Mouse (Mus musculus) hindbrain, embryonic 13.5 days (tissue): ENCODE results near the gene Kcp. TPM values are rescaled to one million over a fixed set of nuclear protein-coding genes. Genes with fewer than 3 reads are reported as not detected.
A peak's percentile ranks its signal among the peaks of the same experiment; 100 is the strongest.

Source experiments
- ATAC-seq: fragments of 200-750 bp; cut with Nextera tagmentation; 2 replicates; pipeline ENCODE4 v1.8.0; 2017; ENCODE audit warnings: moderate TSS enrichment; ENCODE audit not compliant: low FRiP score
- H3K27ac ChIP-seq: fragments of 300-500 bp; sonication (generic); 2 replicates; pipeline ENCODE4 v1.5.1; 2015; ENCODE audit warnings: inconsistent platforms, mild to moderate bottlenecking, moderate library complexity
- H3K27me3 ChIP-seq: fragments of 300-500 bp; sonication (generic); 2 replicates; pipeline ENCODE4 v1.6.1; 2015; ENCODE audit warnings: mild to moderate bottlenecking, inconsistent platforms
- H3K36me3 ChIP-seq: fragments of 300-500 bp; sonication (generic); 2 replicates; pipeline ENCODE4 v1.6.1; 2015; ENCODE audit warnings: mild to moderate bottlenecking, inconsistent platforms
- H3K4me1 ChIP-seq: fragments of 300-500 bp; sonication (generic); replicated peaks from 2 replicates; pipeline ENCODE4 v1.6.1; 2015; ENCODE audit warnings: inconsistent platforms
- H3K4me2 ChIP-seq: fragments of 300-500 bp; sonication (generic); 2 replicates; pipeline ENCODE4 v1.6.1; 2015; ENCODE audit warnings: inconsistent platforms, mild to moderate bottlenecking, moderate library complexity
- H3K4me3 ChIP-seq: fragments of 300-500 bp; sonication (generic); 2 replicates; pipeline ENCODE4 v1.5.1; 2015; ENCODE audit warnings: mild to moderate bottlenecking, inconsistent platforms
- H3K9ac ChIP-seq: fragments of 300-500 bp; sonication (generic); 2 replicates; pipeline ENCODE4 v1.6.1; 2015; ENCODE audit warnings: mild to moderate bottlenecking, inconsistent platforms
- H3K9me3 ChIP-seq: fragments of 300-500 bp; sonication (generic); 2 replicates; pipeline ENCODE4 v1.6.1; 2016; ENCODE audit warnings: inconsistent platforms
- WGBS: fragments of 180-500 bp; shearing (Covaris S2); methylation state at CpG from one replicate; pipeline ENCODE4 v1.1.7; 2015; 5-methylcytosine and 5-hydroxymethylcytosine counted together
- polyA plus RNA-seq: library from polyadenylated mRNA; unstranded; fragments of >200 nt; fragmentation: Nextera tagmentation; extraction: Ambion mirVana; gene quantifications from 2 replicates; pipeline ENCODE4 v1.2.1, GENCODE M21; 2015

Gene Kcp
- polyA plus RNA-seq, 1 experiment from 2014 or later, result 20.1 TPM

DNA sequence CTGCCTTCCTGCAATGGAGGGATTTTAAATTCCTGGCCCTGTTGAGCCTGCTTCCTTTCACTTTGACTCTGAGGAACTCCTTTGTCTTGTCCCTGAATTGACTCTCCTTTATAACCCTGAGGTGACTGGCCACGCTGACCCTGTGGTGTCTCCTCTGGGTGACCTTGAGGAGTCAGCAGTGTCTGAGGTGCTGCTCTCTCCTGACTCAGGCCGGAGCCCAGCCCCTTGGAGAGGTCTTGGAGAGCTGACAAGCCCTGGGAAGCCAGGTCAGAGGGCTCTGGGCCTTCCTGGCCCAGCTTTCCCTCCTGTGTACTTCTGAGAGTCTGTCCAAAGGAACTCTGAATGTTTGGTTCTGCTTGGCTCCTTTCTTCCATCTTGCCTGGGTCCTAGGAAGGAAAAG lies 33.0 kb downstream of the Kcp start:
- ATAC-seq, result no peak
- Histone ChIP-seq H3K27ac (no peak overlapping the region), H3K9ac (no peak overlapping the region), H3K27me3 (peaks cover 35% of the 10 kb centered on the region), H3K4me1 (peaks cover 11% of the 10 kb centered on the region), H3K36me3 (peaks cover 26% of the 10 kb centered on the region), H3K4me2 (no peak overlapping the region), H3K9me3 (no peaks in the 10 kb centered on the region), H3K4me3 (no peak overlapping the region)
- WGBS, result 52% methylated on average over 2 of the region's 2 CpGs

- H3K9ac ChIP-seq, result peak overlapping the region; percentile 56
- H3K4me1 ChIP-seq, result peaks cover 15% of the 10 kb centered on the region
- ATAC-seq, result peak; percentile 86
- peaks cover 27% of the 10 kb centered on the region for H3K36me3 ChIP-seq
- no peaks in the 10 kb centered on the region for H3K9me3 ChIP-seq
- no peak overlapping the region for H3K27ac ChIP-seq
- 3% methylated on average over 33 of the region's 33 CpGs for WGBS
- H3K27me3 ChIP-seq, result peaks cover 35% of the 10 kb centered on the region
- peak overlapping the region; percentile 35 for H3K4me3 ChIP-seq
- H3K4me2 ChIP-seq, result peak overlapping the region; percentile 54
These were observed 33.6 kb downstream of the Kcp start for GRCm38 (mm10) chr6:29473941-29474691.

- WGBS, result 95% methylated on average over 4 of the region's 4 CpGs
- H3K9me3 ChIP-seq, result no peaks in the 10 kb centered on the region
- no peak within 1 kb of the TSS for H3K27ac ChIP-seq
These were observed 36.6 kb downstream of the Kcp start, which contains the start of gene Atp6v1fnb for GRCm38 (mm10) chr6:29471137-29471536. Gene Atp6v1fnb, plus strand, starts transcription at chr6:29471437.

DNA sequence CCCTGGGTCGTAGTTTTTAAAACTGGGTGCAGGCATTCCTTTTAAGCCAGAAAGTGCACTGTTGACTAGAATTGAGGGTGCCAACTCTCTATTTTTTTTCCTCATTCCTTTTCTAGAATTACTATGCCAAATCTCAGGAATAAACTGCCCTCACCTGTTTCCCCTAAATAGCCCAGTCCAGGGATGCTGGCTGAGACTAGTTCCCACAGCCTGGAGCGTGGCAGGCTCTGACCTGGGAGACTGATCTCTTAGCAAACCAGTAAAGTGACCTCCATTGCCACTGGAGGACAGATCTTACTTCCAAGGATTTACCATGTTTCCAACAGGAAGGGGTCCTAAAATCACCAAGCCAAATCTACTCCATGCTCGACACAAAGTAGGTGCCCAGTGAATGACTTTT lies 38.9 kb downstream of the Kcp start:
- Histone ChIP-seq H3K9ac (peak overlapping the region; percentile 83), H3K27ac (no peak overlapping the region), H3K9me3 (no peaks in the 10 kb centered on the region), H3K27me3 (peaks cover 8% of the 10 kb centered on the region), H3K4me2 (peak overlapping the region; percentile 75), H3K36me3 (peaks cover 27% of the 10 kb centered on the region), H3K4me1 (peaks cover 18% of the 10 kb centered on the region), H3K4me3 (peak overlapping the region; percentile 78)
- ATAC-seq, result no peak
- 94% methylated on average over 3 of the region's 3 CpGs for WGBS

More at GRCm38 (mm10) chr6:29471137-29471536, 36.6 kb downstream of the Kcp start, which contains the start of gene Atp6v1fnb:
- Histone ChIP-seq H3K4me1 (peaks cover 25% of the 10 kb centered on the region), H3K4me3 (no peak within 1 kb of the TSS), H3K36me3 (peaks cover 27% of the 10 kb centered on the region), H3K27me3 (peaks cover 24% of the 10 kb centered on the region), H3K4me2 (no peak within 1 kb of the TSS), H3K9ac (no peak within 1 kb of the TSS)
- ATAC-seq, result no peak

- Histone ChIP-seq H3K27me3 (peaks cover 3% of the 10 kb centered on the region; the same call in 1 of the 2 replicates), H3K36me3 (peaks cover 27% of the 10 kb centered on the region), H3K9ac (peak within 1 kb of the TSS; percentile 83), H3K9me3 (no peaks in the 10 kb centered on the region), H3K27ac (peak within 1 kb of the TSS; percentile 81), H3K4me3 (peak within 1 kb of the TSS; percentile 78), H3K4me2 (peak within 1 kb of the TSS; percentile 75), H3K4me1 (peaks cover 14% of the 10 kb centered on the region)
- under 1% methylated on average over 39 of the region's 39 CpGs for WGBS
- peak; percentile 95 for ATAC-seq
These were observed 40.0 kb downstream of the Kcp start, which contains the start of gene Atp6v1f for GRCm38 (mm10) chr6:29467583-29468354. Gene Atp6v1f, plus strand, starts transcription at chr6:29467718.

DNA sequence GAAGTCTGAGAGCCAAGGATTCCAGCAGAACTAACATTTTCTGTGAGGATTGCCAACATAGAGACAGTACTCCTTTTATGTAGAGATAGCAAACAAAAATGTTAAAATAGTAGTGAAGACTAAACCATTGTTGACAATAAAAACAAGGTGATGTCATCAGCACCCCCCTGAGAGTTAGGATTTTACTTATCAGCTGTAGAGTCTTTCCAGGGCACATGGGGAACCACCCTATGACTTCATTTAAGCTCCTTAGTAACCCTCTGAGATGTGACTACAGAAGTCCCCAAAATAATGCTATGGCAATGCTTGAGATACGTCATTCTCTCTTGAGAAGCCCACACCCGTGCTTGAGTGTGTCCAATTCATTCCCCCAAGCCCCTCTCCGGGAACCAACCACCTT lies 44.4 kb downstream of the Kcp start:
- H3K4me1 ChIP-seq, result peaks cover 3% of the 10 kb centered on the region
- H3K9me3 ChIP-seq, result no peaks in the 10 kb centered on the region
- no peak overlapping the region for H3K4me2 ChIP-seq
- H3K4me3 ChIP-seq, result no peak overlapping the region
- H3K27me3 ChIP-seq, result no peaks in the 10 kb centered on the region
- peaks cover 4% of the 10 kb centered on the region; the same call in 1 of the 2 replicates for H3K36me3 ChIP-seq
- ATAC-seq, result no peak
- H3K27ac ChIP-seq, result no peak overlapping the region
- H3K9ac ChIP-seq, result no peak overlapping the region
- 80% methylated on average over 3 of the region's 3 CpGs for WGBS

- no peak overlapping the region for H3K4me2 ChIP-seq
- H3K9me3 ChIP-seq, result no peaks in the 10 kb centered on the region
- no peak overlapping the region for H3K9ac ChIP-seq
- H3K4me3 ChIP-seq, result no peak overlapping the region
- no peaks in the 10 kb centered on the region for H3K27me3 ChIP-seq
- no peak overlapping the region for H3K27ac ChIP-seq
- 63% methylated on average over 7 of the region's 7 CpGs for WGBS
- ATAC-seq, result no peak
- H3K4me1 ChIP-seq, result no peaks in the 10 kb centered on the region
- peaks cover 10% of the 10 kb centered on the region; the same call in 1 of the 2 replicates for H3K36me3 ChIP-seq
These were observed 46.2 kb downstream of the Kcp start for GRCm38 (mm10) chr6:29461502-29461901.

- Histone ChIP-seq H3K4me3 (no peak overlapping the region), H3K9me3 (no peaks in the 10 kb centered on the region), H3K9ac (no peak overlapping the region), H3K27me3 (no peaks in the 10 kb centered on the region), H3K4me1 (no peaks in the 10 kb centered on the region), H3K4me2 (no peak overlapping the region), H3K36me3 (peaks cover 37% of the 10 kb centered on the region), H3K27ac (no peak overlapping the region)
- no peak for ATAC-seq
- 92% methylated on average over 6 of the region's 6 CpGs for WGBS
These were observed 57.1 kb downstream of the Kcp start for GRCm38 (mm10) chr6:29450667-29451066.

DNA sequence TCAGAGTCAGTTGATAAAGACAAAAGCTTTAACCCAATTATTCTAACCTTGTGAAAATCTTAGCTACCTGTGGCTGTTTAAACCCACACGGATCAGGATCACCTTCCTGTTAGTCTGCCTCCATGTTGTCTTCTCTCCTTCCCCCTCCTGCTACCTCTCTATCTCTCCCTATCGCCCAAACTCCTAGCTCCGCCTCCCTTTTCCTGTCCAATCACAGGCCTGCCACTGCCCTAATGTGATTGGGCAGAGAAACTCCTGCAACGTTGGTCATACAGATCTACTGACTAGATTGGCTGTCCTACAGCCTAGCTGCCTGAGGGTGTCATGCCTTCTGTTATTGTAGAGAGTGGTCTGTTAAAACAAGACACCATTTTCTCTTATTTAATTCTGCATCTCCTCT lies 57.9 kb downstream of the Kcp start:
- Histone ChIP-seq H3K27ac (no peak overlapping the region), H3K36me3 (peaks cover 36% of the 10 kb centered on the region), H3K27me3 (no peaks in the 10 kb centered on the region), H3K9me3 (no peaks in the 10 kb centered on the region), H3K4me2 (no peak overlapping the region), H3K4me3 (no peak overlapping the region), H3K9ac (no peak overlapping the region), H3K4me1 (no peaks in the 10 kb centered on the region)
- ATAC-seq, result no peak
- 42% methylated on average over 4 of the region's 4 CpGs for WGBS

- ATAC-seq, result no peak
- Histone ChIP-seq H3K4me1 (no peaks in the 10 kb centered on the region), H3K9me3 (no peaks in the 10 kb centered on the region), H3K27me3 (no peaks in the 10 kb centered on the region), H3K9ac (no peak overlapping the region), H3K27ac (no peak overlapping the region), H3K36me3 (peaks cover 33% of the 10 kb centered on the region), H3K4me2 (no peak overlapping the region), H3K4me3 (no peak overlapping the region)
- WGBS, result 96% methylated on average over 7 of the region's 7 CpGs
These were observed 62.4 kb downstream of the Kcp start for GRCm38 (mm10) chr6:29445354-29445753.

DNA sequence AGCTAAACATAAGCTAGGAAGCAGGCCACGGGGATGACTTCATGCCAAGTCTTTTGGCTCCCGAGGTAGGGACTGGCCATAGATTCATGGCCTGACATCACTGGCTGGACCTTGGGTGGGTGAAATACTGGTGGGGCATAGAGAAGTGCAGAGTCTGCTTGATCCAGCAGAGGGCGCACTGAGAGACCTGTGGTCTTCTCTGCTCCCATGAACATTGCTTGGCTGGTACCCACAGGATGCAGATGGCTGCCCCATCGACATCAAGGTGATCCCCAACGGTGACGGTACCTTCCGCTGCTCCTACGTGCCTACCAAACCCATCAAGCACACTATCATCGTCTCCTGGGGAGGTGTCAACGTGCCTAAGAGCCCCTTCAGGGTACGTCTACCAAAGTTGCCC lies 63.0 kb downstream of the Kcp start:
- no peak overlapping the region for H3K4me2 ChIP-seq
- no peaks in the 10 kb centered on the region for H3K4me1 ChIP-seq
- H3K36me3 ChIP-seq, result peaks cover 33% of the 10 kb centered on the region
- ATAC-seq, result no peak
- H3K9ac ChIP-seq, result no peak overlapping the region
- H3K27me3 ChIP-seq, result no peaks in the 10 kb centered on the region
- no peak overlapping the region for H3K27ac ChIP-seq
- H3K4me3 ChIP-seq, result no peak overlapping the region
- WGBS, result 73% methylated on average over 11 of the region's 11 CpGs
- no peaks in the 10 kb centered on the region for H3K9me3 ChIP-seq

DNA sequence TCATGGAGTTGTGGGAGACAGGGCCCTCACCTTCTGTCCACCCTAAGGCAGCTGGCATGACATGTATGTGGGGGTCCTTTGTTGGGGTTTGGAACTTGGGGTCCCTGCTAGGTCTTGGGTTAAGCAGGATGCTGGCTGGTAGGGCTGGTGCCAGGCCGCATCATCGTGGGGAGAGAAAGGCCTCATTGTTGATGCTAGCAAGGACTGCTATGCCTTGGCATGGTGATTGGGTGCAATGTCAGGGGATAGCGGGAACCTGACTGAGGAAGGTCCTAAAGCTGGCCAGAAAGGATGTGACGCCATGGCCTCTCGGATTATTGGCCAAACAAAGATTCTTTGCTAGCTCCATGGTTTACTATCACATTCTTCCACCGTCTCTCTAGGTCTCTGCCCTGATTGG lies 68.0 kb downstream of the Kcp start:
- 90% methylated on average over 6 of the region's 6 CpGs for WGBS

More for the DNA sequence above, 68.0 kb downstream of the Kcp start:
- Histone ChIP-seq H3K36me3 (0 out of 2 replicates have a peak, but pooled peaks cover 9% of the 10 kb centered on the region), H3K9ac (no peak overlapping the region), H3K4me1 (peaks cover 25% of the 10 kb centered on the region), H3K9me3 (no peaks in the 10 kb centered on the region), H3K4me3 (no peak overlapping the region), H3K4me2 (no peak overlapping the region), H3K27me3 (peaks cover 5% of the 10 kb centered on the region), H3K27ac (no peak overlapping the region)
- ATAC-seq, result no peak
